Mouse (Mus musculus) liver, postnatal 0 days (tissue): ENCODE measurements at regions not wholly inside any gene's neighbourhood (a gene's known extent, or its start where the extent isn't known, plus 50 kb on each side); places are given as distances from the start of the nearest gene placed in this dataset.

Experiments
- ATAC-seq: fragments of 200-750 bp; cut with Nextera tagmentation; 2 replicates; pipeline ENCODE4 v1.8.0; 2017; ENCODE audit warnings: mild to moderate bottlenecking, moderate library complexity
- DNase-seq: peaks from one replicate; pipeline ENCODE4 v3.0.0-alpha.2; 2016
- H3K27ac ChIP-seq: fragments of 300-500 bp; sonication (generic); 2 replicates; pipeline ENCODE4 v1.5.1; 2014; ENCODE audit warnings: antibody characterized with exemption, moderate library complexity, mild to moderate bottlenecking, low read depth
- H3K27me3 ChIP-seq: fragments of 300-500 bp; sonication (generic); 2 replicates; pipeline ENCODE4 v1.6.1; 2014; ENCODE audit warnings: low read length, control low read depth, mixed read lengths; ENCODE audit not compliant: insufficient read depth
- H3K36me3 ChIP-seq: fragments of 300-500 bp; sonication (generic); replicated peaks from 2 replicates; pipeline ENCODE4 v1.6.1; 2014; ENCODE audit warnings: mild to moderate bottlenecking, control low read depth, low read length, moderate library complexity, mixed read lengths; ENCODE audit not compliant: insufficient read depth
- H3K4me1 ChIP-seq: fragments of 300-500 bp; sonication (generic); 2 replicates; pipeline ENCODE4 v1.6.1; 2014; ENCODE audit warnings: antibody characterized with exemption, mild to moderate bottlenecking, control low read depth; ENCODE audit not compliant: insufficient read depth
- H3K4me2 ChIP-seq: fragments of 300-500 bp; sonication (generic); 2 replicates; pipeline ENCODE4 v1.6.1; 2014; ENCODE audit warnings: low read depth, mild to moderate bottlenecking, low read length, moderate library complexity, mixed read lengths
- H3K4me3 ChIP-seq: fragments of 300-500 bp; sonication (generic); 2 replicates; pipeline ENCODE4 v1.5.1; 2014; ENCODE audit warnings: low read depth, low read length
- H3K9ac ChIP-seq: fragments of 300-500 bp; sonication (generic); replicated peaks from 2 replicates; pipeline ENCODE4 v1.6.1; 2014; ENCODE audit warnings: mild to moderate bottlenecking, moderate library complexity
- H3K9me3 ChIP-seq: fragments of 300-500 bp; sonication (generic); 2 replicates; pipeline ENCODE4 v1.6.1; 2016; ENCODE audit warnings: mild to moderate bottlenecking, control low read depth, low read length, mixed read lengths
- CTCF ChIP-seq: sonication (generic); IDR thresholded peaks from 2 replicates; pipeline ENCODE4 v1.5.1; 2016; ENCODE audit warnings: antibody characterized with exemption, low read depth
- EP300 ChIP-seq: IDR thresholded peaks from 2 replicates; pipeline ENCODE4 v1.6.1; 2016; ENCODE audit warnings: antibody characterized with exemption, low read depth, mild to moderate bottlenecking
- WGBS: fragments of 180-500 bp; shearing (Covaris S2); extraction: QIAGEN DNeasy Blood & Tissue Kit; methylation state at CpG from one replicate; pipeline ENCODE4 v1.1.7; 2014; ENCODE audit not compliant: insufficient replicate concordance; 5-methylcytosine and 5-hydroxymethylcytosine counted together

GRCm38 (mm10) chr8:109417222-109417621 lies 76.6 kb upstream of the Pmfbp1 start:
- no peaks in the 10 kb centered on the region for H3K4me1 ChIP-seq
- H3K4me2 ChIP-seq, result no peak overlapping the region
- H3K36me3 ChIP-seq, result no peaks in the 10 kb centered on the region
- H3K27ac ChIP-seq, result no peak overlapping the region
- ATAC-seq (no peak), DNase-seq (no peak)
- TF ChIP-seq EP300 (no peak), CTCF (peak; percentile 63)
- no peak overlapping the region for H3K4me3 ChIP-seq
- WGBS, result 41% methylated on average over 5 of the region's 5 CpGs
- H3K9me3 ChIP-seq, result no peaks in the 10 kb centered on the region
- H3K9ac ChIP-seq, result no peak overlapping the region
- H3K27me3 ChIP-seq, result no peaks in the 10 kb centered on the region

DNA sequence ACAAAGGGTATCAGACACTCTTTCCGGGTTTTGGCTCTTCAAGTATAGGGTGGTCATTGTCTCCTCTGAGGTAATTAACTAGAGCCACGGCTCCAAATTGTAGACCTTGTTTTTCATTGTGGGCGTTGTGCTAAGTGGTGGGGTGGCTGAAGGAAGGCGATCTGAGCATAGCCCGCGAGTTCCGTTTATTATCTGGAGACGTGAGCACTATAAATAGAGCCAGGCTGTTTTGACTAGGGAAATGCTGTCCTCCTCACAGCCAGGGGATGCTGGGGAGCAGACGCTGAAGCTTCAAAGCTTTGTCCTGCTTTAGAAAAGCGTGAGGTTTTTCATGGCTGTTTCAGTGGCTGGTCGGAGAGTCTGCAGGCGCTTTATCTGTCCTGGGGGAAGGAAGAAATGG lies 75.9 kb upstream of the Pmfbp1 start:
- H3K9me3 ChIP-seq, result peaks cover 4% of the 10 kb centered on the region; the same call in 1 of the 2 replicates
- no peak overlapping the region for H3K9ac ChIP-seq
- ATAC-seq, result no peak
- H3K4me2 ChIP-seq, result no peak overlapping the region
- no peak for DNase-seq
- no peaks in the 10 kb centered on the region for H3K4me1 ChIP-seq
- no peaks in the 10 kb centered on the region for H3K27me3 ChIP-seq
- H3K27ac ChIP-seq, result no peak overlapping the region
- TF ChIP-seq CTCF, result no peak
- no peak for TF ChIP-seq EP300
- H3K4me3 ChIP-seq, result no peak overlapping the region
- no peaks in the 10 kb centered on the region for H3K36me3 ChIP-seq
- 43% methylated on average over 12 of the region's 12 CpGs for WGBS

DNA sequence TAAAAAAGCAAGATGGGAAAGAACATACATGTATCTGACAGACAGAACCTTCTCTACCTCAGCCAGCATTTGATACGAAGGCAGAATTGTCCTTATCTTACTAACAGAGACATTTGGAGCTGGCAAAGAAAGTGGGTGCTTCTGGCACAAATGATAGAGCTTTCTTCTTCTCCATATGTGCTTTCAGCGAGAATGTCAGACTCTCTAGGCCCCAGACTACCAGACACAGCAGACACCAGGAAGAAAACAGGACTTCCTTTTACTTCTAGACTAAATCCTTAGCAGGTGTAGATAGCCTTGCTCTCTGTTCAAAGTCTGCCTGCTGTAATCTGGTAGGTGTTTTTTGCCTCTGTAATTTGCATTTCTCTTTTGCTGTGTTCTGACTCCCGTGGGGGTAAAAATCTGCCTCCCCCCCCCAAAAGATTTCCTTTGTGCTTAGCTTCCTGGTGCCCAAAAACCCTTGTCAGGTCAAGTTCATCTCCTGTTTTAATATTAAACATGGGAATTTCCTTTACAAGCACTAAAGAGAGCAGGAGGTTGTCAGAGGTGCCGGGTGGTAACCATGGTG lies 74.7 kb upstream of the Pmfbp1 start:
- Histone ChIP-seq H3K4me2 (no peak overlapping the region), H3K27me3 (no peaks in the 10 kb centered on the region), H3K4me3 (no peak overlapping the region), H3K9me3 (peaks cover 4% of the 10 kb centered on the region; the same call in 1 of the 2 replicates), H3K4me1 (no peaks in the 10 kb centered on the region), H3K36me3 (no peaks in the 10 kb centered on the region), H3K27ac (no peak overlapping the region), H3K9ac (no peak overlapping the region)
- WGBS, result 50% methylated on average over 4 of the region's 4 CpGs
- DNase-seq, result no peak
- TF ChIP-seq EP300, result no peak
- TF ChIP-seq CTCF, result no peak
- no peak for ATAC-seq

DNA sequence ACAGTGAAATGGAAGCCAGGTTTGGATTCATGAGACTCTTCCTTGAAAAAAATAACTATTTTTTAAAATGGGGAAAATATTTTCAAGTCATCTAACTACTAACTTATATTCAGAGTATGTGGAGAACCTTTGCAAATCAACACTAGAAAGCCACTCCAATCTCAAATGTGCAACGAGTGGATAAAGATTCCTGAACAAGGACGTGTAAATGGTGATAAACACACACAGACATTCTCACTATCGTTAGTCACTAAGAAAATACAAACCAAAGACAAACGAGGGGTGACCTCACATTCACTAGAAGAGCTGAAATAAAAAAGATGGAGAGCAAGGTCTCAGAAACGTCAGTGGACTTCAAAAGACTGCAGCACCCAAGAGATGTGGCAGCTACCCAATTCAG lies 69.8 kb upstream of the Pmfbp1 start:
- H3K4me2 ChIP-seq, result no peak overlapping the region
- no peak overlapping the region for H3K9ac ChIP-seq
- H3K27ac ChIP-seq, result no peak overlapping the region
- no peak for DNase-seq
- H3K4me1 ChIP-seq, result no peaks in the 10 kb centered on the region
- ATAC-seq, result no peak
- H3K27me3 ChIP-seq, result no peaks in the 10 kb centered on the region
- no peak overlapping the region for H3K4me3 ChIP-seq
- no peak for TF ChIP-seq CTCF
- TF ChIP-seq EP300, result no peak
- WGBS, result 61% methylated on average over 5 of the region's 5 CpGs
- no peaks in the 10 kb centered on the region for H3K36me3 ChIP-seq
- peaks cover 4% of the 10 kb centered on the region; the same call in 1 of the 2 replicates for H3K9me3 ChIP-seq

DNA sequence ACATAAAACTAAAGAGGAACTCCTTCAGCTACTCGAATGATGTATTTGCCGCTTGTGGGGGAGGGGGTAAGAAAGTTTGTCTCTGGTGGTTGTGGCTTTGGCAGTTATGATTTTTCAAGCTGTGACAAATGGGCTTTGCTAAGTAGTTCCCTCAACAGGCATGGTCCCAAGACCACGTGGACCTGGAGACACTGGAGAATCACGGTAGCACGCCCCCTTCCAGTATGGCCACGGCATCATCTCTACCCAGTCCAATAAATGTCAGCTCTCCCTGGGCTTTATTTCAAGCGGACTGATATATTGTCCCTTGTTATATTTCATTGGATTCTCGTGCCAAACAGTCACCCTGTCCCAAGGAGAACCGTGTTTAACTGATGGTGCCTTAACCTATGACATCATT lies 65.3 kb upstream of the Pmfbp1 start:
- 66% methylated on average over 9 of the region's 9 CpGs for WGBS
- no peaks in the 10 kb centered on the region for H3K27me3 ChIP-seq
- no peak for TF ChIP-seq EP300
- no peak for TF ChIP-seq CTCF
- H3K4me2 ChIP-seq, result no peak overlapping the region
- no peaks in the 10 kb centered on the region for H3K9me3 ChIP-seq
- no peaks in the 10 kb centered on the region for H3K36me3 ChIP-seq
- no peaks in the 10 kb centered on the region for H3K4me1 ChIP-seq
- no peak for ATAC-seq
- H3K27ac ChIP-seq, result no peak overlapping the region
- DNase-seq, result no peak
- H3K4me3 ChIP-seq, result no peak overlapping the region
- H3K9ac ChIP-seq, result no peak overlapping the region

GRCm38 (mm10) chr8:109434538-109434937 lies 59.3 kb upstream of the Pmfbp1 start:
- Histone ChIP-seq H3K27me3 (no peaks in the 10 kb centered on the region), H3K4me1 (no peaks in the 10 kb centered on the region), H3K27ac (no peak overlapping the region), H3K9me3 (no peaks in the 10 kb centered on the region), H3K4me2 (no peak overlapping the region), H3K36me3 (no peaks in the 10 kb centered on the region), H3K4me3 (no peak overlapping the region), H3K9ac (no peak overlapping the region)
- no peak for DNase-seq
- ATAC-seq, result no peak
- 85% methylated on average over 12 of the region's 12 CpGs for WGBS
- TF ChIP-seq EP300 (no peak), CTCF (no peak)

DNA sequence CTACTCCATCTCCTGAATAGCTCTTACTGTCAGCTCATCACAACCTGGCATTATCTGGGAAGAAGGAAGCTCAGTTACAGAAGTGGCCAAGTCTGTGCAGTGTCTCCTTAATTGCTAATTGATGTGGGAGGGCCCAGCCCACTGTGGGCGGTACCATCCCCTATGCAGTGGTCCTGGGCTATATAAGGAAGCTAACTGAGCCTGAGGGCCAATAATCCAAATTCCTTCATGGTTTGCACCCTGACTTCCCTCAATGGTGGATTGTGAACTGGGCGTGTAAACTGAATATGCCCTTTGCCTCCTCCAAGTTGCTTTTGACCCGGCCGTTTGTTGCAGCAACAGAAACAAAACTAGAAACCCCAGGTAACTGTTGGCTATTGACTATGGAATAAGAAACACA lies 57.8 kb upstream of the Pmfbp1 start:
- ATAC-seq (no peak), DNase-seq (no peak)
- Histone ChIP-seq H3K4me3 (no peak overlapping the region), H3K9ac (no peak overlapping the region), H3K27me3 (no peaks in the 10 kb centered on the region), H3K36me3 (no peaks in the 10 kb centered on the region), H3K27ac (no peak overlapping the region), H3K4me1 (no peaks in the 10 kb centered on the region), H3K4me2 (no peak overlapping the region), H3K9me3 (no peaks in the 10 kb centered on the region)
- 90% methylated on average over 4 of the region's 4 CpGs for WGBS
- TF ChIP-seq EP300, result no peak
- TF ChIP-seq CTCF, result no peak
